Mouse (Mus musculus): Measurements from ENCODE around the gene Lif.

DNA sequence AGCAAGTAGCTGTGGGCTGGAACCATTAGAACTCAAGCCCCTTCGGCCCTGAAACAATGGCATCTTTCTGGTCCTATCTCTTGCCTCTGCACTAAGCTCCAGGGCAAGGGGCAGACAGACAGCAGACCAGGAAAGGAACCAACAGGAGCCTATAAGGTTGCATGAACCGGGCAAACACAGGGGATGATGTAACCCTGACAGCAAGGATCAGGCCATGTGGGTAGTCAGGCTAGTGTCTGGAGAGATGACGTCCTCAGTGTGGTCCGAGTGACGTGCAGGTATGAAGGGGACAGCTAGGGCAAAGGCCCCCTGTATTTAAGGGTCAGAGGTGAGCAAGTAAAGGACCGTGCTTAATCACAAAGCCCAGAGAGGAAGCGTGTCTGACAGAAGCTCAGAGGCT lies 7.1 kb upstream of the Lif start:
- TF ChIP-seq CTCF (IDR thresholded peaks at IDR 0.05; ENCODE audit: low read depth): no peak
- no peak for TF ChIP-seq EP300 (IDR thresholded peaks at IDR 0.05; ENCODE audit: low read depth)
